Mouse (Mus musculus) layer of hippocampus, adult 2 months (tissue): ENCODE results near the gene Plekhb2. TPM values are rescaled to one million over a fixed set of nuclear protein-coding genes. Genes with fewer than 3 reads are reported as not detected.

ENCODE experiments used
- DNase-seq, 2 experiments: peaks; one replicate each; pipeline ENCODE4 v3.0.0; 2022; ENCODE audit warnings: low spot score in 2 of 2
- H3K27ac ChIP-seq: fragments of 200-600 bp; 2 replicates; pipeline ENCODE4 v1.8.1; 2022
- H3K4me3 ChIP-seq: fragments of 200-600 bp; 2 replicates; pipeline ENCODE4 v1.8.1; 2022; ENCODE audit warnings: mild to moderate bottlenecking
- CTCF ChIP-seq: fragments of 200-600 bp; conservative IDR thresholded peaks from 2 replicates; pipeline ENCODE4 v1.8.1; 2022; ENCODE audit warnings: antibody characterized with exemption, mild to moderate bottlenecking, moderate library complexity
- total RNA-seq, 2 experiments: library from RNA; stranded (reverse); gene quantifications; 2 replicates each; pipeline ENCODE4 v1.2.3; 2021

Plekhb2 gene
- total RNA-seq, 2 experiments from 2014 or later, result 189 to 208 TPM

- DNase-seq, result no peak
- Histone ChIP-seq H3K4me3 (no peak overlapping the region), H3K27ac (no peak overlapping the region)
- no peak for TF ChIP-seq CTCF
These were observed 43.6 kb downstream of the Plekhb2 start for GRCm38 (mm10) chr1:34893331-34893730.

DNA sequence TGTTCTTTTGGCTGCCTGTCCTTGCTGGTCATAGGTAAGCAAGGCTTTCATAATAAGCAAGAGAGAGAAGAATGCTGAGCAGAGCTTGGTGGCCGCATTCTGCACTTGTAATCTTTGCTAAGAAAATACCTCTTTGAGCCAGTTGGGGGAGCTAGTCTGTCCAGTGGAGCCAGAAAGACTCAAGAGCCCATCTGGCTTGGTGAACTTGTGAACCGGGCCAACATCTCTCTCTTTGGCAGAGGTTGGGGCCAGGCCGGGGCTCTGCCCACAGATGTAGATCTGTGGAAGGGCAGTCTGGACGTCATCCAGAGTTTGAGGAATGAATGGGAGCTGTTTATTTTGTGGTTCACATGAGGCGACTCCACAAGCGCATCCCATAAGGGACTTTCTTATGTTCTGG is 44.1 kb downstream of the Plekhb2 start:
- peak; percentile 79 for TF ChIP-seq CTCF
- DNase-seq, result peak; percentile 19 to 21
- H3K27ac ChIP-seq, result no peak overlapping the region
- H3K4me3 ChIP-seq, result no peak overlapping the region

GRCm38 (mm10) chr1:34896102-34896501 is 46.3 kb downstream of the Plekhb2 start:
- Histone ChIP-seq H3K27ac (no peak overlapping the region), H3K4me3 (no peak overlapping the region)
- TF ChIP-seq CTCF, result peak; percentile 31
- DNase-seq, result no peak

GRCm38 (mm10) chr1:34896898-34897297 is 47.1 kb downstream of the Plekhb2 start:
- peak in 1 of 2 experiments; percentile 60 for DNase-seq
- TF ChIP-seq CTCF, result peak; percentile 86
- H3K27ac ChIP-seq, result no peak overlapping the region
- H3K4me3 ChIP-seq, result no peak overlapping the region

DNA sequence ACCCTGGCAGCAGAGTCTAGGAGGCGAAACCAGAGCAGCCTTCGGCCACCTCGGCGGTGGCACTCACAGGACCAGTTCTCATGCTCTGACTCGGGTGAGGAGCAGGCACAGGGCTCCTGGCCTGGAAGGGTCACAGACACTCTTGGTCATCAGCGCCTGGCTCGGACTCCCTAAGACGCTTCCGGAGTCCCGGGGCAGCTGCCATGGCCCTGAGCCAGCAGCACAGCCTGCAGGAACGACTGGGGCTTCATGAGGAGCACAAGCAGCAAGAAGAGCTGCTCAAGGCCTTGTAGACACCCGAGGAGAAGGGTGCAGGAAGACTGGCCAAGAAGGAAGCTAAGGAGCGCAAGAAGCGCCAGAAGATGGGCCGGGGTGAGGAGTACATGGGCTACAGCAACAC is 78.9 kb downstream of the Plekhb2 start:
- no peak overlapping the region for H3K4me3 ChIP-seq
- no peak overlapping the region for H3K27ac ChIP-seq
- no peak for DNase-seq
- TF ChIP-seq CTCF, result no peak

Other genes with a start within 250 kb of the Plekhb2 start
- gene Fam168b, start 6.9 kb upstream of the Plekhb2 start, total RNA-seq, result 100 to 1,000 TPM; 223 to 226 TPM